Mouse (Mus musculus) MN1 (cell line): ENCODE measurements around the gene Sbf1.

Experiments
- DNase-seq: peaks from one replicate; pipeline ENCODE4 v3.0.0-alpha.2; 2016; ENCODE audit warnings: low spot score

The Sbf1 gene

DNA sequence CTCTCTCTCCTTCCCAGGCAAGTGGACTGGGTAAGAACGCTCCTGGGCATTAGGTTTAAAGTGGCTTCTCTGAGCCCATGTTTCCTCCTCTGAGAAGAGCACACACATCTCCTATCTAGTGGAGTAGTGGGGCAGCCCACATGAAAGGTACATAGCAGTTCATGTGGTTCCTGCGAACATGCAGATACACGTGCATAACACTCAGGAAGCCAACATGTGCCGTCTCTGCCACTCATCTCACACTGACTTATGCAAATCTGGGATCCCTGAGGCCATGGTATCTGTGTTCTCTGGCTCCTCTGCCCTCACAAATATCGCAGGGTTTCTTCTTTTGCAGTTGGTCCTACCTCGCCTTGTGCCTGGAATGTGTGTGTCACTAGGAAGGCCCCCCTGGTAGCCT is 32.6 kb downstream of the Sbf1 start:
- DNase-seq, result no peak

DNA sequence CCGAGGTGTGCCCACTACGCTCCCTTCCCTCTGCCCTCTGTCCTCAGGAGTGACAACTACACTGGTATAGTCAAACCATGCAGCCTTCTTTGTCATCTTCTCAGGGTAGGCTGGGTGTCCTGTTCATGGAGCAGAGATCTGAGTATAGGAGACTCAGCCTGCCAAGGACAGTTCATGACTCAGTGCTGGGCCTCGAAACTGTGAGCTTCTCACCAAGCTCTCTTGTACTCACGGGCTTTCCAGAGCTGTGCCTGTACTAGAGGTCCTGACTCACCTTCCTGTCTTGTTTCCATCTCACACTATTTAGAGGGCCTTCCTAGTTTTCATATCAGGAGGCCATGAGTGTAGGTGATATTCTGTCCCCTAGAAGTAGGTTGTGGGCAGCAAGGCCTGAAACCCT is 37.7 kb downstream of the Sbf1 start:
- DNase-seq, result no peak

DNA sequence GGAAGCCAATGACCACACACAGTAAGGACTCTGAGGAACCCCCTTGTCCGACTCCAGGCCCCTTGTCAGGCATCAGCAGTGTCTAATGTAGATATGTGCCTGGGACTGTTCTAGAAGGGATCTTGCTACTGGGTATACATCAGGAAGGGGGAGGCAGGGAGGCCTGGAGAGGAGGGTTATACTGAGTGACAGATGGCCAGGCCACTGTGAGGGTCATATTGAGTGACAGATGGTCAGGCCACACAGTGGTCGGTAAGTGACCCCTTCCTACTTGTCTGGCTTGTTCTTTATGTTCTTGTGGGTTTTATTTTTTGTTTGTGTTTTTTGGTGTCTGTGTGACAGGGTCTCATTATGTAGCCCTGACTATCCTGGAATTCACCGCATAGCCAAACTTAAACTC is 39.6 kb downstream of the Sbf1 start:
- no peak for DNase-seq

DNA sequence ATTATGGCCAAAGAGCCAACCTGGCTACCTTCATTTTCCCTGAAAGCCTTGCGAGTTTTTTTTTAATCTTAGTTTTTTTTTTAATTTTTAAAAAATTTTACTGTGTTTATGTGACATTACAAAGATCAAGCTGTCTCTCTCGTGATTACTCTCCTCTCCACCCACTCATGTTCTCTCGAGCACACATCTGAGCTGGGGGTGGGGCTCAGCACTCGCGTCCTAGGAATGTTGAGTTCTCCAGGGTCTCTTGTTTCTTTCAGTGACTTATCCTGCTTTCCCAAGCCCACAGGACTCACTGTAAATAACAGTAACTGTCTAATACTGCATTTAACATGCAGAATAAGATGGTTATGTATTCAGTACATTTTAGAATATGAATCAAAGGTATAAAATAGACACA is 50.6 kb downstream of the Sbf1 start:
- no peak for DNase-seq

DNA sequence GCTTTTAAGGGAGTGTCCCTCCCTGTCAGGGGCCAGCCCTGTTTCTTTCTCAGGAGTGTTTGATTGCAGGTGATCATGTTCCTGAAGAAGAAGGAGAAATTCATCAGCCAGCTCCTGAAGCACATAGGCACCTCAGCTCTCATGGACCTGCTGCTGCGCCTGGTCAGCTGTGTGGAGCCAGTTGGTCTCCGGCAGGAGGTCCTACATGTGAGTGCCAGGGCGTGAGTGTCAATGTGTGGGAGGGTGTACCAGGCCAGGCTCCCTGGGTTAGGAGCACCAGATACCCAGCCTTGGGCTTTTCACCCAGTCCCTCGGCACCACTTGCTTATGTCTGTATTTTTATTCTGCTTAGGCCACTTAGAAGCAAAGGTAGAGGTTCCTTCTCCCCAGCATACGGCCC is 56.1 kb downstream of the Sbf1 start:
- DNase-seq, result no peak

DNA sequence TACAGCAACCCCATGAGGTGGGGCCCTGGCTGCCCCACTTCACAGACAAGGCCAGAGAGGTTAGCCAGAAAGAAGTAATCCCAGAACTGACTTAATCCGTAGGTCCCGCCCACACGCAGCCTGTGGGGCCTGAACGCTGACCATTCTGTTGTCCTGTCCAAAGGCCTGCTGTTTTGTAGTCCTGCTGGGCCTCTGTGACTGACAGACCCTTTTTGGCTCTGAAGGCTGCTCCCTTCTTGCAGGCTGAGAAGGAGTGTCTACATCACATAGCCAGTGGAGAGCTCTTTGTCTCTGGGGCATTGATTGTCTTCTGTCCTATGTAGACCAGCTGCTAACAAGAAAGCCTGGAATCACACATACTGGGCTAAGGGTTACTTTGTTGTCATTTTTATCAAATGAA is 59.8 kb downstream of the Sbf1 start:
- DNase-seq, result no peak

DNA sequence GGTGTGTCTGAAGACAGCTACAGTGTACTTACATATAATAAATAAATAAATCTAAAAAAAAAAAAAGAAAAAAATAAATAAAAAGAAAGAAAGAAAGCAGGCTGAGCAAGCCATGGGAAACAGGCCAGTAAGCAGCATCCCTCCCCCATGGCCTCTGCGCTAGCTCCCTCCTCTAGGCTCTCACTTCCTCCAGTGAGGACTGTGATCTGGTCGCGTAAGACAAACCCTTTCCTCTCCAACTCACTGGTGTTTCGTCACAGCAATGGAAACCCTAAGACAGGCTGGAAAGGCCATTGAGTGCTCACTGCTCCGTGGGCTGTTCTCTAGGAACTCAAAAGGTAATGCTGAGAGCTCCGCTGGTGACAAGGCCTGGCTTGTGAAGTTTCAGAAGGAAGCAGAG is 66.0 kb downstream of the Sbf1 start:
- DNase-seq, result no peak

DNA sequence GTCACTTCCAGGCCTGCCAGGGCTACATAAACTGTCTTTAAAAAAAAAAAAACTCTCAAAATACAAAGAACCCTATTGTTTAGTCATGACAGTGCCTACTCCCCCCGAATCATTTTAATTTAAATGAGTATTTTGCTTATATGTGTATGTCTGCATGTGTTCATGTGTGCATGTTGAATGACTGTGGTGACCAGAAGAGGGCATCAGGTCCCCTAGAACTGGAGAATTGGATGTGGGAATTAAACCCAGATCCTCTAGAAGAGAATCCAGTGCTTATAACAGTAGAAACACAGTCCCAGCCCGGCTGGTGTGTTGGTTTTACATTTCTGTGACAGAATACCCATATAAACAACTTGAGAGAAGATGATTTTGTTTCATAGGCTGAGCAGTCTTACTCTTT is 74.1 kb downstream of the Sbf1 start:
- DNase-seq, result no peak

DNA sequence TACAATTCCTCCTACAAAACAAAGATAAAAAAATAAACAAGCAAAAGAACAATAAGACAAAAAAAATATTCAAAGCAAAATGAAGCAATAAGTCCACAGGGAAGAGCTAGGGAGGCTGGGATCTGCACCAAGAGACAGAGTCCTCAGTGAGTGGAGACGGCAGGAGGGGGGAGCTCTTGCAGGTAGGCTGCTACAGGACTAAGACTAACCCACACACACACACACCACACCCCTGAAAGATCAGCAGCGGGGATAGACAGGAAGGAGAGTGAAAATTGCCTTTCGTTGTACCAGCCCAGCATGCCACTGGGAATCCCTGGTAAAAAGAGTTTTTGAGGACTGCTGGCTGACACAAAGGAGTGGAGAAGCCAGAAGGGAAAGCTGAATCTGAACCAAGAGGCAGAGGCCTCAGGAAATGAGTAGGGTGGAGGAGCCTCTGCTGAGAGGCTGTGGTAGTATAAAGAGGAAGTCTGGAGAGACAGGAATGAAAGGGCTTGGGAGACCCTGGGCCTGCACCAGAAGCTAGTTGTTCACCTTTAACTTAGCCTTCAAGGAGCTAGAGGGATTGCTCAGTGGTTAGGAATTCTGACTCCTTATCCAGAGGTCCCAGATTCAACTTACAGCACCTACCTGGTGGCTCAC is 75.2 kb downstream of the Sbf1 start:
- no peak for DNase-seq
